Mouse (Mus musculus) embryonic facial prominence, embryonic 13.5 days (tissue): ENCODE results near the gene Tedc2. TPM values are rescaled to one million over a fixed set of nuclear protein-coding genes. Genes with fewer than 3 reads are reported as not detected.
A peak's percentile ranks its signal among the peaks of the same experiment; 100 is the strongest.

ENCODE experiments used
- ATAC-seq: fragments of 200-750 bp; cut with Nextera tagmentation; 2 replicates; pipeline ENCODE4 v1.8.0; 2017; ENCODE audit warnings: low read depth; ENCODE audit not compliant: insufficient number of reproducible peaks, insufficient read depth, low FRiP score, low TSS enrichment
- H3K27ac ChIP-seq: fragments of 300-500 bp; sonication (generic); 2 replicates; pipeline ENCODE4 v1.5.1; 2015; ENCODE audit warnings: moderate library complexity, mild to moderate bottlenecking, inconsistent platforms
- H3K27me3 ChIP-seq: fragments of 300-500 bp; sonication (generic); 2 replicates; pipeline ENCODE4 v1.6.1; 2015; ENCODE audit warnings: mild to moderate bottlenecking, inconsistent platforms
- H3K36me3 ChIP-seq: fragments of 300-500 bp; sonication (generic); 2 replicates; pipeline ENCODE4 v1.6.1; 2015; ENCODE audit warnings: mild to moderate bottlenecking, inconsistent platforms
- H3K4me1 ChIP-seq: fragments of 300-500 bp; sonication (generic); 2 replicates; pipeline ENCODE4 v1.6.1; 2015; ENCODE audit warnings: inconsistent platforms
- H3K4me2 ChIP-seq: fragments of 300-500 bp; sonication (generic); 2 replicates; pipeline ENCODE4 v1.6.1; 2015; ENCODE audit warnings: moderate library complexity, mild to moderate bottlenecking, inconsistent platforms
- H3K4me3 ChIP-seq: fragments of 300-500 bp; sonication (generic); 2 replicates; pipeline ENCODE4 v1.5.1; 2015; ENCODE audit warnings: mild to moderate bottlenecking, inconsistent platforms
- H3K9ac ChIP-seq: fragments of 300-500 bp; sonication (generic); 2 replicates; pipeline ENCODE4 v1.6.1; 2015; ENCODE audit warnings: mild to moderate bottlenecking, inconsistent platforms
- H3K9me3 ChIP-seq: fragments of 300-500 bp; sonication (generic); 2 replicates; pipeline ENCODE4 v1.6.1; 2016; ENCODE audit warnings: inconsistent platforms
- WGBS: fragments of 180-500 bp; shearing (Covaris S2); methylation state at CpG from one replicate; pipeline ENCODE4 v1.1.7; 2015; ENCODE audit warnings: mixed read lengths; 5-methylcytosine and 5-hydroxymethylcytosine counted together
- polyA plus RNA-seq: library from polyadenylated mRNA; unstranded; fragments of >200 nt; fragmentation: Nextera tagmentation; extraction: Ambion mirVana; gene quantifications from 2 replicates; pipeline ENCODE4 v1.2.1, GENCODE M21; 2015

Gene Tedc2
- polyA plus RNA-seq, 1 experiment from 2014 or later: 15.7 TPM

GRCm38 (mm10) chr17:24243311-24243969, 22.8 kb upstream of the Tedc2 start:
- no peaks in the 10 kb centered on the region for H3K4me1 ChIP-seq
- H3K9ac ChIP-seq: no peak overlapping the region
- H3K9me3 ChIP-seq: no peaks in the 10 kb centered on the region
- no peak overlapping the region for H3K4me2 ChIP-seq
- H3K36me3 ChIP-seq: peaks cover 88% of the 10 kb centered on the region
- WGBS: 84% methylated on average over 4 of the region's 4 CpGs
- H3K27me3 ChIP-seq: no peaks in the 10 kb centered on the region
- ATAC-seq: no peak
- no peak overlapping the region for H3K27ac ChIP-seq
- no peak overlapping the region for H3K4me3 ChIP-seq

GRCm38 (mm10) chr17:24236921-24237320, 16.3 kb upstream of the Tedc2 start:
- H3K36me3 ChIP-seq: peaks cover 99% of the 10 kb centered on the region
- no peak overlapping the region for H3K4me2 ChIP-seq
- WGBS: 92% methylated on average over 7 of the region's 7 CpGs
- no peak overlapping the region for H3K9ac ChIP-seq
- no peaks in the 10 kb centered on the region for H3K4me1 ChIP-seq
- no peaks in the 10 kb centered on the region for H3K9me3 ChIP-seq
- no peaks in the 10 kb centered on the region for H3K27me3 ChIP-seq
- H3K27ac ChIP-seq: no peak overlapping the region
- no peak overlapping the region for H3K4me3 ChIP-seq
- no peak for ATAC-seq

- H3K27ac ChIP-seq: no peak overlapping the region
- no peak overlapping the region for H3K4me2 ChIP-seq
- no peaks in the 10 kb centered on the region for H3K27me3 ChIP-seq
- no peak overlapping the region for H3K4me3 ChIP-seq
- H3K9me3 ChIP-seq: no peaks in the 10 kb centered on the region
- 92% methylated on average over 1 of the region's 1 CpGs for WGBS
- H3K4me1 ChIP-seq: no peaks in the 10 kb centered on the region
- no peak overlapping the region for H3K9ac ChIP-seq
- no peak for ATAC-seq
- peaks cover 98% of the 10 kb centered on the region for H3K36me3 ChIP-seq
Observed at GRCm38 (mm10) chr17:24236479-24236878, 15.8 kb upstream of the Tedc2 start.

GRCm38 (mm10) chr17:24227941-24228340, 7.3 kb upstream of the Tedc2 start:
- H3K36me3 ChIP-seq: peaks cover 96% of the 10 kb centered on the region
- H3K27ac ChIP-seq: no peak overlapping the region
- no peak overlapping the region for H3K4me3 ChIP-seq
- H3K4me2 ChIP-seq: no peak overlapping the region
- H3K4me1 ChIP-seq: no peaks in the 10 kb centered on the region
- H3K9ac ChIP-seq: no peak overlapping the region
- H3K9me3 ChIP-seq: no peaks in the 10 kb centered on the region
- 87% methylated on average over 7 of the region's 7 CpGs for WGBS
- H3K27me3 ChIP-seq: no peaks in the 10 kb centered on the region
- no peak for ATAC-seq

- Histone ChIP-seq H3K4me3 (no peak overlapping the region), H3K36me3 (peaks cover 91% of the 10 kb centered on the region), H3K27ac (no peak overlapping the region), H3K9ac (peak overlapping the region; percentile 21; the same call in 1 of the 2 replicates), H3K4me1 (no peaks in the 10 kb centered on the region), H3K9me3 (no peaks in the 10 kb centered on the region), H3K4me2 (no peak overlapping the region), H3K27me3 (no peaks in the 10 kb centered on the region)
- no peak for ATAC-seq
- WGBS: 93% methylated on average over 8 of the region's 8 CpGs
Observed at GRCm38 (mm10) chr17:24226721-24227120, 6.1 kb upstream of the Tedc2 start.

- no peak for ATAC-seq
- peaks cover 5% of the 10 kb centered on the region for H3K4me1 ChIP-seq
- no peak overlapping the region for H3K4me3 ChIP-seq
- H3K4me2 ChIP-seq: no peak overlapping the region
- H3K27me3 ChIP-seq: no peaks in the 10 kb centered on the region
- no peak overlapping the region for H3K9ac ChIP-seq
- WGBS: 94% methylated on average over 5 of the region's 5 CpGs
- H3K36me3 ChIP-seq: peaks cover 83% of the 10 kb centered on the region
- H3K9me3 ChIP-seq: no peaks in the 10 kb centered on the region
- H3K27ac ChIP-seq: no peak overlapping the region
Observed at GRCm38 (mm10) chr17:24225851-24226250, 5.2 kb upstream of the Tedc2 start.

GRCm38 (mm10) chr17:24224741-24225140, 4.1 kb upstream of the Tedc2 start:
- 85% methylated on average over 10 of the region's 10 CpGs for WGBS

GRCm38 (mm10) chr17:24223513-24223912, 2.9 kb upstream of the Tedc2 start:
- H3K4me3 ChIP-seq: no peak overlapping the region
- H3K27me3 ChIP-seq: no peaks in the 10 kb centered on the region
- H3K4me1 ChIP-seq: peaks cover 15% of the 10 kb centered on the region
- no peak for ATAC-seq
- H3K4me2 ChIP-seq: no peak overlapping the region
- 92% methylated on average over 5 of the region's 5 CpGs for WGBS
- 0 out of 2 replicates have a peak overlapping the region, but pooled peaks have one; percentile 0 for H3K9ac ChIP-seq
- H3K36me3 ChIP-seq: peaks cover 63% of the 10 kb centered on the region
- no peak overlapping the region for H3K27ac ChIP-seq
- no peaks in the 10 kb centered on the region for H3K9me3 ChIP-seq

More at GRCm38 (mm10) chr17:24224741-24225140, 4.1 kb upstream of the Tedc2 start:
- H3K4me1 ChIP-seq: peaks cover 10% of the 10 kb centered on the region
- no peaks in the 10 kb centered on the region for H3K9me3 ChIP-seq
- H3K9ac ChIP-seq: no peak overlapping the region
- H3K36me3 ChIP-seq: peaks cover 72% of the 10 kb centered on the region
- ATAC-seq: no peak
- no peak overlapping the region for H3K27ac ChIP-seq
- H3K27me3 ChIP-seq: no peaks in the 10 kb centered on the region
- H3K4me2 ChIP-seq: no peak overlapping the region
- no peak overlapping the region for H3K4me3 ChIP-seq

- no peak overlapping the region for H3K4me3 ChIP-seq
- H3K9ac ChIP-seq: 0 out of 2 replicates have a peak overlapping the region, but pooled peaks have one; percentile 27
- H3K4me1 ChIP-seq: peaks cover 15% of the 10 kb centered on the region
- no peaks in the 10 kb centered on the region for H3K27me3 ChIP-seq
- H3K9me3 ChIP-seq: no peaks in the 10 kb centered on the region
- ATAC-seq: no peak
- peaks cover 63% of the 10 kb centered on the region for H3K36me3 ChIP-seq
- H3K27ac ChIP-seq: no peak overlapping the region
- H3K4me2 ChIP-seq: no peak overlapping the region
- WGBS: 79% methylated on average over 6 of the region's 6 CpGs
Observed at GRCm38 (mm10) chr17:24222653-24223052, 2.0 kb upstream of the Tedc2 start.

GRCm38 (mm10) chr17:24216836-24217235, 3.8 kb downstream of the Tedc2 start:
- ATAC-seq: no peak
- Histone ChIP-seq H3K4me1 (peaks cover 22% of the 10 kb centered on the region), H3K27ac (no peak overlapping the region), H3K36me3 (peaks cover 36% of the 10 kb centered on the region), H3K4me3 (no peak overlapping the region), H3K9ac (no peak overlapping the region), H3K4me2 (no peak overlapping the region), H3K27me3 (no peaks in the 10 kb centered on the region), H3K9me3 (no peaks in the 10 kb centered on the region)
- WGBS: 59% methylated on average over 4 of the region's 4 CpGs

- Histone ChIP-seq H3K9me3 (no peaks in the 10 kb centered on the region), H3K4me3 (no peak overlapping the region), H3K27me3 (no peaks in the 10 kb centered on the region), H3K4me1 (peaks cover 43% of the 10 kb centered on the region), H3K9ac (no peak overlapping the region), H3K36me3 (peaks cover 32% of the 10 kb centered on the region), H3K27ac (no peak overlapping the region; the same call in 1 of the 2 replicates), H3K4me2 (no peak overlapping the region)
- 69% methylated on average over 6 of the region's 6 CpGs for WGBS
- ATAC-seq: no peak
Observed at GRCm38 (mm10) chr17:24213186-24213585, 7.5 kb downstream of the Tedc2 start.

- Histone ChIP-seq H3K9me3 (no peaks in the 10 kb centered on the region), H3K27ac (peak overlapping the region; percentile 97; the same call in 1 of the 2 replicates), H3K9ac (no peak overlapping the region), H3K27me3 (no peaks in the 10 kb centered on the region), H3K4me2 (peak overlapping the region; percentile 90), H3K36me3 (peaks cover 25% of the 10 kb centered on the region), H3K4me3 (peak overlapping the region; percentile 53), H3K4me1 (peaks cover 50% of the 10 kb centered on the region)
- no peak for ATAC-seq
- 27% methylated on average over 5 of the region's 5 CpGs for WGBS
Observed at GRCm38 (mm10) chr17:24212441-24213018, 8.1 kb downstream of the Tedc2 start.
